Mouse (Mus musculus) lung, adult 18-20 months (tissue): ENCODE measurements around the gene Gm10295.

Source experiments
- DNase-seq, 2 experiments: peaks; one replicate each; pipeline ENCODE4 v3.0.0; 2022; ENCODE audit warnings: mixed read lengths in 2 of 2

The Gm10295 gene

GRCm38 (mm10) chr7:71351364-71351763, at the start of gene Gm10295:
Gene Gm10295, minus strand, starts transcription at chr7:71351485.
- no peak for DNase-seq

DNA sequence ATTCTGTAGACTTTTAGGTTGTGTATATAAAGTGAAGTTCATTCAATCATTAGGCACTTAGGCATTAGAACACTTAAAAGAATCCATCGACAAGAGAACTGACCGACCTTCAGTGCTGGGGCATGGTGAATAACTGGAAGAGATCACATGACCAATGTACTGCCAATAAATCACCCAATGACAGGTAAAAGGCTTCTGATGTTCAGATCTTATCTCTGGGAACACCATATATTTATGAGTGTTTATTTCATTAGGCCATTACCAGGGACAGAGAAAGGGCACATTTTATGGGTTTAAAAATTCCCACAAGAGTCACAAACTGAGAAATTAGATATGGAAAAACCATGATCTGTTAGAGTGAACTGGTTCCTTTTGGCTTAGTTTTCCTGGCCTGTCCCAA, 49.7 kb upstream of the Gm10295 start:
- DNase-seq: no peak

- DNase-seq: no peak
These were observed 48.8 kb upstream of the Gm10295 start for GRCm38 (mm10) chr7:71399891-71400632.

GRCm38 (mm10) chr7:71398959-71399756, 47.9 kb upstream of the Gm10295 start:
- no peak for DNase-seq

DNA sequence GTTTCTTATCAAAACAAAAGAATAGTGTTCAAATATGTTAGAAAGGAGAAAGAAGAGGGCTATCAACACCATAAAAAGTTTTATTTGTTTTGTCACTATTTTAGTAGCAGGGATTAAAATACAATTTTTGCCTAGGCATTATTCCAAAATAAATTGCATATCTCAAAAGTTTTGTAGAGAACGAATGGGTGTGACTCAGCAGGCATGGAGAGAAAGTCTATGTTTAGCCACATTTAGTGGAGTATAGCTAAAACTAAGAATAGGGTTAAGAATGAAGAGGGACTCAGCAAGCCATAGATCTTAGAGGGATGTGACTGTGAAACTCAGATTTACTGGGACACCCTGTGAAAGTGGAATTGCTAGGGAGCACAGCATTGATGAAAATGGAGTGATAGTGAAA, 47.1 kb upstream of the Gm10295 start:
- no peak for DNase-seq

DNA sequence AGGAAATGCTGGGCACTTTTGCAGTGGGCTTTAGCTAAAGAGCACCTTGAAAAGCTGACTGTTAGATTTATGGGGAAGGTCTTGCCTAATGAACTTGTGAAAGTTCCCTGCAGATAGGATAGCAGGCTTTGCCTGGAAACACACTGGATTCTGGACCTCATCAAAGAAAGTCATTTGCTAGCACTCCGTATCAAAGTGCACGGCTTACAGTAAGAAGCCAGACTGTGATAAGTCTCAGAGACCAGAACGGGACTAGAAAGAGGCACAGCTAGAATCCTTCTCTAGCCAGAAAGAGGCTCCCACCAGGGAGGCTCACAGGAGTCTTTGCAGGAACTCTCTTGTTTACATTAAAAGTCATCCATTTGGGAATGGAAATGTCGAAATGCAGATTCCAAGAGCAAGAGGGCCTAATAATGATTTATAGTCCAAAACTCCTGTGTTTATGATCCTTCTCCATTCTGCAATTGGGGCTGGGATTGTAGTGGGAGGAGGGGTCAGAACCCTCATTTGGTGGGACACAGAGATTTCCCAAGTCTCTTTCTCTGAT, 41.6 kb upstream of the Gm10295 start:
- no peak for DNase-seq

DNA sequence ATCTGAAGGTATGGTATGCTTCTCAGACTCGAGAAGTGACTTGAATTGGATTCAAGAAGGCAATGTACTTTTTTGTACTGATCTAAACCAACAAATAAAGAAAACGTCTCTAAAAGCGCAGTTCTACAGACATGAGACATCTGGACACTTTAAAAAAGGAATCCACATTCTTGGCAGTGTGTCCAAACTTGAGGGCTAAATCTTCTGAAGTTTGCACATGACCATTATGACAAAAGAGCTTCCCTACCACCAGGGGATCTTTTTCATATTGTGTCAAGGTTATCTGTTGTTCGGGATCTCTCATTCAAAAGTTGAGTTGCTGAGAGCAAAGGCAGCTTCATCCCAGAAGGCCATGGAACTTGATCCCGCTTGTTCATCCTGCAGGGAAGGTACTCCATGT, 40.0 kb upstream of the Gm10295 start:
- DNase-seq: no peak

- no peak for DNase-seq
These were observed 39.0 kb upstream of the Gm10295 start for GRCm38 (mm10) chr7:71390291-71390690.

GRCm38 (mm10) chr7:71386050-71386449, 34.8 kb upstream of the Gm10295 start:
- no peak for DNase-seq

GRCm38 (mm10) chr7:71384921-71385320, 33.6 kb upstream of the Gm10295 start:
- no peak for DNase-seq

DNA sequence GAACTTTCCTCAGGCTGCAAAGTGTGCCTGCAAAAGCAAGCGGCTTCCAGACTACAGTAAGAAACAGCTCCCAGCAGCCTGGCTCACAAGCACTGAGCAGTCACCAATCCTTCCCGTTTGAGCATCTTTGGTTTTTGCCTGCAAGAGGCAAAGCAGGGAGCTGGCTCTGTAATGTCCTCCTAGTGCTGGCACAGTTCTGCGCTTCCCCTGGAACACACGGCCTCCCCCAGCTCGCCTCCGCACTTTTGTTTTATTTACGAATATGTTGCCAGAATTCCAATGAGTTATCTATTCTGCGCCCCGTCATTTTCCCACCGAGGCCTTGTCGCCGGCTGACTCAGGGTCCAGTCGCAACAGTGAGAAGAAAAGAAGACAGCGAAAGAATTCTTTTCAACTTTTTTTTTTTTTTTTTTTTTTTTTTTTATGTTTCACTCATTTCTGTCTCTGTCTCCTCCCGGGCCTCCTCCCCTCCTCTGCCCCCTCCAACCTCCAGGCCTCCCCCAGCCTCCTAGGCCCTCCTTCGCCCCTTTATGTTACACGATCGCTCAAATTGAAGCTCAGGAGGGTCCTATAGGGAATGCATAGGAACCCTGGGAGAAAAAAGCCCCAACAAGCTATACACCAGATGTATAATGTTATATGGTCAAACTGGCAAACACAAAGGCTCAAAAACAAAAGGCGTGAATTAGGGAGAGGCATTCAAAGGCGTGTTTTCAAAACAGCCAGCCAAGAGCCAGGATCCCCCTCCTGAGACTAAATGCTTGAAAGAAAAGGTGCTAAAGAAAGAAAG, 32.3 kb upstream of the Gm10295 start:
- DNase-seq: peak; percentile 33 to 41

DNA sequence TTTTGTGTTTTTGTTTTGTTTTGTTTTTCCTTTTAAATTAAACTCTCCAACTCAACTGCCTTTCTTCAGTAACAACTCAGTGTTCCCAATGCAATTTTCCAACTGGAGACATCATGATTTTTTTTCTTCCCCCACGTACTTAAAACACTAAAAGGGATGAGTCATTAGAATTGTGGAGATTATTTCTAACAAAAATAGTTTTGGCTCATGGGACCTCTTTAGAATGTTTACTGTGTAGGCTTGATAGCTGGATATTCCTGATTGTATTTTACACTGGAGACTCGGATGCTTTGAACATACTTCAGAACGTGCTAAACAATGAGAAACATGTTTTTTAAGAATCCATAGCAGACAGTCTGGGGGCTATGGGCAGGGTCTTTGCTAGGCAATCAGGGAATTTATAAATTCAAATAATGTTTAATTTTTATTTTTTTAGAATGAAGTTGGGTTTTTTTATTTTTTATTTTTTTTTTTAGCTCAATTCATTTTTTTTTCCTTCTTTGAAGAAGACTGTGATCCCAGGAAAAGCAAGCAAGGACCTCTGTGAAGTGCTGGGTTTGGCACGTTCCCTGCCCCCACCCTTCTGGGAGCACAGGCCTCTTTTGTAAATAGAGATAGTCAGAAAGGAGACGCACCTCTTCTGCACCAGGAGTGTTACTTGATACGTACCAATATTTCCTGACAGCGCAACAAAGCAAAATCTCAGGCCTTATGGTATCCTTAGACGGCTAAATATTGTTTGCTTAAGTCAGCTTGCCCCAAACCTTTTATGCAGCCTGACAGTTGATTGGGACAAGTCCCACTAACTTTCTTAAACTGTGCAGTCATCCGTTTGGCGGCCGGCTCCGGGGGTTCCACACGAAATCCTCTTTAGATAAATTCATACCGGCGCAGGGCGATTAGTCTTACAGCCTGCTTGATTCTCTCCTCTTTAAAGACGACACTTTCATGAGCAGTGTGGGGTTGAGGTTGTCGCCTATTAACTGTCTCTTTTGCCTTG, 28.8 kb upstream of the Gm10295 start:
- DNase-seq: no peak

DNA sequence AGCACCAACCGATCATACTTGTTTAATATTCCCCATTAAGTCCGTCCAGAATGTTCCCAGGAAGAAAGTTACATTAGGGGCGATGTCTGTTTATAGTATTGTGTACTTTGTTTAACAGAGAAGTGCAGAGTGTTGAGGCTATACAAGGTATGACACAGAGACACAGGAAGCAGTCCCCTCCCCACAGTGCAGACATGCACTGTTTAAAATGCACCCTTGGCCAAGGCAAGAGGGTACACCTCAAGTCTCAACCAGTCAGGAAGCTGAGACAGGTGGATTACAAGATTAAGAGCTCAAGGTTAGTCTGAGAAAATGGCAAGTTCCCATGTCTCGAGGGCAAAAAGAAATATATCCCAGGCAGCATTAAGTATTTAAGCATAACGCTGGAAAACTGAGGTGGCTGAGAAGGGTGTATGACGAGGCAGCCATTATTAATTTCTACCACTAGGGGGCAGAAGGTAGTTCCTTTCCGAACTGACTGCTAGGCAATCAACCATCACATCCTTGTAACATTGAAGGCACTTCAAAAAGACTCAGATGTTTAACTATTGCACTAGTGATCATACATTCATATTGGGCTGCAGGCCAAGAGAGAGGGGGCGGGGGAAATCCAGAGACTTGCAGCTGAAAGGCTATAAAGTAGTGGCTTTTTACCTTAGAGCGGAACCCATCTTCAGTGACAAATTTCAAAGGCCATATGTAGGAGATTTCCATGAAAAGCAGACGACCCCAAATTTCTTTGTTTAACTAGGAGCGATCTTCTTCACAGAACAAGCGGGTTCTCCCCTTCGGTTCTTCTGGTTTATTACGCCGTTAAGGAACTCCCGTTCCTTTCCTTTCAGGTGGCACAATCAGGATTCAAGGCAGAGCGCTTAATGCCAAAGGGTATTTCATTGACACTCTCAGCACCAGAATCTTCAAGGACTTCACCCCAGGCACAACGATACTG, 27.8 kb upstream of the Gm10295 start:
- DNase-seq: peak; percentile 14 to 53

DNA sequence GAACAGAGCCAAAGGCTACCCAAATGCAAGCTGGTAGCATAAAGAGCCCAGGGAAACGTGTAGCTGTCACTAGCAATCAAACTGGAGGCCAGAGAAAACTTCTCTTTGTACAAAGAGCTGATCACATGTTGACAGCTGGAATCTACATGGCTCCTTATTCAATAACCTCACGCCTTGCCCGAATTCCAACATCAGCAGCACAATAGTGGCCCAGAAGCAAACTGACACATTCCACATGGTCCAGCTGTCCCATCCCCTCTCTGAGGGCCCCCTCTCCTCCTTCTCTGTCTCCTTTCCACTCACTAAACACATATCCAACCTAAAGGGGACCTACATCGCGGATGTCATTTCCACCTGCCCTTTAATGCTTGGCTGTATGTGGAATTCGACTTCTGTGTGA, 26.7 kb upstream of the Gm10295 start:
- DNase-seq: no peak

DNA sequence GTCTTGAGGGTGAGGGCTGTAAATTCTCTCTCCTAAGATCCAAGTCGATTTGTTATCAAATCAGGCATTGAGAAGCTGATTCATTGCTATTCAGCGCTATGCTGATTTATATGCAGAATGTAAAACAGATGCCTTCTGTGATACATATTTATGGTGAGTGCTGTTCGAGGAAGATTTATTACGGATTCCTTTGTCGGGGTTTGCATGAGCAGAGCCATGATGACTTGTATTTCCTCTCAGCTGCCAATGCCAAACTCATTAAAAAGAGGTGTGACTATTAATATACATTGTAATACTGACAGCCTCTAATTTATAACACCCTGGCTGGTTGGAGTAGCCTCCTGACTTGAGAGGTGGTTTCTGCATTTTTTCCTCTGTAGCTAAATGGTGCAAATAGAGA, 22.8 kb upstream of the Gm10295 start:
- no peak for DNase-seq

DNA sequence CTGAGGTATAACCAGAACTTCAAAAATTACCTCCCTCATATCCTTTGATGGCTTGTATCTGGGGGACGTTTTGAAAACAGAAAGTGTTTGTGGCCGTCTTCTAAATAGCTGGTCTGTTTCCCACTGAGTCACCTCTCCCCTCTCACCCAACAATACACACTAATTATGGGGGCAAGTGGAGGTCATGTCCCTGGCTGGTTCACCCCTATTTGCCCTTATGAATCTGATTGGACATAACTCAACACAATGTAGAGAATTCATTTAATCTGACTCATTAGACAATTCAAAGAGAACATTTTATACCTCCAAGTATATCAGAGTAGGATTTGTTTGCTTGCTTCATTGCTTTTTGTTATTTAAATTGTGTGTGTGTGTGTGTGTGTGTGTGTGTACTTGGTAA, 20.6 kb upstream of the Gm10295 start:
- no peak for DNase-seq

GRCm38 (mm10) chr7:71370746-71371145, 19.5 kb upstream of the Gm10295 start:
- no peak for DNase-seq

DNA sequence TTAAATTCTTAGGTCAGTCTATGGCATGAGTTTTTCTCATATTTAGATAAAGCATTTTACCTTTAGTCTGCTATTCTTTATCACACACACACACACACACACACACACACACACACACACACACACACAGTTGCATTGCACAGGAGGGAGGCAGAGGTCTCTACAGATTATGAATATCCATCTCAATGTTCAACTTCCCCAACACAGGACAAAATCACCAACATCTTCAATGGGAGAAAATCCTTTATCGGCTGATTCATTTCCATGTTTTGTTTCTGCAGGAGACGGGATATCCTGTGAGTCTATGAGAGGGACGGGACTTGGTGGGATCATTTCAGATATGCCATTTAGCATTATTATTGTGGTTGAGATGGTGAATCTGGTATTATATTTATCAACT, 18.8 kb upstream of the Gm10295 start:
- DNase-seq: no peak

DNA sequence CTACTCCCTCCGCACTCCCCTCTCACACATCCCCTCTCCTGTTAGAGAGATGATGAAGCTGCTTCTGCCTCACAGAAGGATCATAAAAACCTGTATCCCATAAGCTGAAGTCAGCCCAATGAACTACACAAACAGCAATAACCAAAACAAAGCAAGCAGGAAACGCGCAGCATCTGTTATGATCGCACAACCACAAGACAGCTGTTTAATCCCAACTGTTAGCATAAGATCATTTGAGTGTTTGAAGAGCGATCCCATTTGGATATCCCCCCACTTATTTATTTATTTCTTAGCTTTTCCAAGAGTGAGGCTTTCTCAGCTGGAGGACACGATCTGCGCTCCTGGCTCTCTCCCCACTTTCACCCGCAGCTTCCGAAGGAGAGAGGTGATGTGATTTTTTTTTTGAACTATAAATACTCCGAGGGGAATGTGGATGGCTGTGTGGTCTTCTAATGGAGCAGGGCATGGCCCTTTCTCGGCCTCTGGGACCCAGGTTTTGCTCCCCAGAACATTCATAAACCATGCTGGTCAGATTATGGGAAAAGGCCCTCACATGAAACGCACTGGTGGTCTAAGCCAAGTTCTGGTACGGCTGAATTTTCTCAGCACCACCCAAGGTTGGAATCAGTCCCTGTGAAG, 17.4 kb upstream of the Gm10295 start:
- DNase-seq: peak; percentile 28 to 38

- no peak for DNase-seq
These were observed 4.3 kb upstream of the Gm10295 start for GRCm38 (mm10) chr7:71355596-71355995.
